Mouse (Mus musculus): ENCODE data around the gene Nrl.

Gene Nrl

DNA sequence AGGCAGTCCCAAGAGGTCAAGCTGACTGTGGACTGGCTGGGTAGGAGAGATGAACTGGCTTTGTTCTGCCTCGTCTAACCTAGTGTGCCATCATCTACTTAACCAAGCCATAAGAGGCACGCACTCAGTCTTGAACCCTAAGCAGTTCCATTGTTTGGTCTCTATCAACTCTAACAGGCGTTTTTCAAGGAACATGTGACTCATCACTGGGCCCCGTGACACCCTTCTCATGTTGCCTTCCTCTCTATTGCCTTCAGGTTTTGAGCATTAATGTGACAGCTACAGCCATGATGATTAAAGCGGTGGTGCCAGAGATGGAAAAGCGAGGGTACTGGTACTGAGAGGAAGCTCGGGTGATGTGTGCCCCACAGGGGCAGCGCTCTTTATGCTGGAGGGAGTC lies 37.9 kb downstream of the Nrl start:
- DNase-seq (ENCODE audit: extremely low spot score), result no peak

GRCm38 (mm10) chr14:55484430-55485085 lies 40.2 kb downstream of the Nrl start:
- DNase-seq (ENCODE audit: extremely low spot score), result no peak

DNA sequence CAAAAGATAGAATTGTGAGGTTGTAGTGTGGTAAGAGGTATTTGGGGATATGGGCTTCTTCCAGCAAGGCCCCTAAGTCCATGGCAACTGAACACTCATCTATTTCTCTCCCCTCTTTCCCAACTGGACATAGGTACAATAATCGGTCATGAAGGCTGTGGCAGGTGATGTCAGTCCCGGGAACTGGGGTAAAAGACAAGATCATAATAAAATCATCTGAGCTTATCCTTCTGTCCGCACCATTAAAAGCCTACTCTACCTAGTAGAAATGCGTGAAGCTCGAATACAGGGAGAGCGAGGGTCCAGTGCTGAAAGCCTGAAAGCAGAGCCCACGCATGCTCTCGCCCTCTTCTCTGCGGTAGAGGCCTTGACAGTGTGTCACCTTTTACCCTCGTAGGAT lies 45.2 kb downstream of the Nrl start:
- DNase-seq (ENCODE audit: extremely low spot score), result no peak

- peak; percentile 86 for DNase-seq (ENCODE audit: extremely low spot score)
Measured at GRCm38 (mm10) chr14:55478651-55479599, 45.9 kb downstream of the Nrl start, which contains the start of gene Dhrs4. Gene Dhrs4 (plus strand): TSS chr14:55478758.

GRCm38 (mm10) chr14:55477829-55478228 lies 47.0 kb downstream of the Nrl start:
- no peak for DNase-seq (ENCODE audit: extremely low spot score)

DNA sequence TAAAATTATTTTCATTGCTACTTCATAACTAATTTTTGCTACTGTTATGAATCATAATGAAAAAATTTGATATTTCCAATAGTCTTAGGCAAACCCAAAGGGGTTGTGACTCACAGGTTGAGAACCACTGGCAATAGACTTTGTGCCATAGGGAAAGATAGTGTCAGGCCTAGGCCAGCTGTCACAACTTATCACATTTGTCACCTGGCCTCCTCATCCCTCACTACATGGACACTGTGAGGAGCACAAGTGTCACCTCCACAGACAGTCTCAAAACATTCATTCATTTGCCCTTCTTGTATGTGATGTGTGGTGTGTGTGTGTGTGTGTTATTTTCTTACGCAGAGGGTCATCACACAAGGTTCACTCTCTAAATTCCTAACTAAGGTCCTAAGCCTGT lies 47.4 kb downstream of the Nrl start:
- no peak for DNase-seq (ENCODE audit: extremely low spot score)

GRCm38 (mm10) chr14:55475654-55476053 lies 49.1 kb downstream of the Nrl start:
- DNase-seq (ENCODE audit: extremely low spot score), result no peak

DNA sequence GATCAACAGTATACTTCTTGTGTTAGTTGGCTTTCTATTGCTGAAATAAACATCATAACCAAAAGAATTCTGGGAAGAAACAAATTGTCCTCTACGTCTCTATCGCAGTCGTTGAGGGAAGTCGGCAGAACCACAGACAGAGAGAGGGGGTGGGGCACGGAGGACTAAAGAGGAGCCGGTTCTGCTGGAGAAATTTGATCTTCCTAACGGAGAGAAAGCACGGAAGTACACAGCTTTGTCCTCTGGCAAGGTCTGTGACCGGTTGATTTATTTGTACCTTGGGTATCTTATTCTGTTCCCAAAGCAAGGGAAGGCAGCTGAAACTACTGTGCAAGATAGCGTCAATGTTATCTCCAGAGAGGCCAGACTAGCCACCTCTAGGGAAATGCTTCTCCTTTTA lies 54.0 kb downstream of the Nrl start:
- peak; percentile 35 for DNase-seq (ENCODE audit: extremely low spot score)

GRCm38 (mm10) chr14:55469821-55470220 lies 55.0 kb downstream of the Nrl start:
- DNase-seq (ENCODE audit: extremely low spot score), result no peak

DNA sequence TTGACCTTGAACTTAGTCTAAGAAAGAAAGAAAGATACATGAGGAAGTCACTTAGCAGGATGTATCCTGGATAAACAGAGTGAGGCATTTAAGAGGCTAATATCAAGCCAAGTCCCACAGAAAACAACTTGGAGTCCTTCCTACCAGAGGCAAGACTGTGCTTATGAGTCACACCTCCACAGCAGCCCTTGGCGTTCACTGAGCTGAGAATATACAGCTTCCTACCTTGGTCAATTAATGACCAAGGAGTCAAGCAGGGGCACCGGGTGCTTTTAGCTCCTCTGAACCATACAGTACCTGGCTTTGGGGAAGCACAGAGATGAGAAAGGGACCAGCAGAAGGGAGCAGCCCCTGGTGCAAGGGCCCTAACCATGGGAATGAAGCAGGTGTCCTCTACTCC lies 55.7 kb downstream of the Nrl start:
- no peak for DNase-seq (ENCODE audit: extremely low spot score)
